Mouse (Mus musculus) CH12.LX (cell line): Measurements from ENCODE around the gene Stk10. TPM values are rescaled to one million over a fixed set of nuclear protein-coding genes. Genes with fewer than 3 reads are reported as not detected.

Source experiments
- DNase-seq: peaks from one replicate; pipeline ENCODE4 v3.0.0-alpha.2; 2013; ENCODE audit errors: extremely low read depth
- H3K27ac ChIP-seq: 2 replicates; pipeline ENCODE4 v1.5.1; 2012; ENCODE audit warnings: low read depth, mild to moderate bottlenecking, control low read depth, moderate library complexity; ENCODE audit not compliant: insufficient read depth
- H3K27me3 ChIP-seq: replicated peaks from 2 replicates; pipeline ENCODE3; 2012; ENCODE audit warnings: inconsistent platforms
- H3K36me3 ChIP-seq, 2 experiments: replicated peaks in 1 of 2; 2 replicates each; pipeline versions ENCODE3 to v1.6.1; 2012; ENCODE audit warnings: inconsistent platforms in 1 of 2, low read length in 1 of 2, mild to moderate bottlenecking in 1 of 2, mixed read lengths in 1 of 2, moderate library complexity in 1 of 2; ENCODE audit not compliant: control insufficient read depth in 1 of 2, insufficient read depth in 1 of 2
- H3K4me1 ChIP-seq, 2 experiments: 2 replicates each; pipeline ENCODE4 v1.6.1; 2012; ENCODE audit warnings: inconsistent platforms in 1 of 2, moderate library complexity in 1 of 2; ENCODE audit not compliant: insufficient read depth in 2 of 2, control insufficient read depth in 1 of 2
- H3K4me2 ChIP-seq: 2 replicates; pipeline ENCODE4 v1.6.1; 2012; ENCODE audit warnings: low read depth, mild to moderate bottlenecking, control low read depth; ENCODE audit not compliant: poor library complexity, insufficient read depth, severe bottlenecking
- H3K4me3 ChIP-seq, 3 experiments: fragments of 150-350 bp in 1 of 3; sonication (generic) in 1 of 3; replicated peaks in 1 of 3; 2 replicates each; pipeline versions ENCODE3 to v1.5.1; 2011 to 2012; ENCODE audit warnings: low read depth in 2 of 3, low read length in 2 of 3, mild to moderate bottlenecking in 2 of 3, moderate library complexity in 2 of 3, control low read depth in 1 of 3, improper control_type of control experiment in 1 of 3, inconsistent platforms in 1 of 3, mixed read lengths in 1 of 3; ENCODE audit not compliant: poor library complexity in 1 of 3
- H3K79me2 ChIP-seq: replicated peaks from 2 replicates; pipeline ENCODE4 v1.6.1; 2012; ENCODE audit warnings: mild to moderate bottlenecking, moderate library complexity; ENCODE audit not compliant: control insufficient read depth, poor library complexity, insufficient read depth, severe bottlenecking; ENCODE audit errors: extremely low read depth
- H3K9ac ChIP-seq: 2 replicates; pipeline ENCODE4 v1.6.1; 2012; ENCODE audit warnings: low read depth, mild to moderate bottlenecking, control low read depth, moderate library complexity; ENCODE audit not compliant: insufficient read depth
- H3K9me3 ChIP-seq: replicated peaks from 2 replicates; pipeline ENCODE3; 2012; ENCODE audit warnings: low read length, inconsistent platforms, mixed read lengths
- BHLHE40 ChIP-seq: IDR thresholded peaks from 2 replicates; pipeline ENCODE4 v1.6.1; 2011; ENCODE audit warnings: mild to moderate bottlenecking, low read depth, low read length, improper control_type of control experiment
- CHD2 ChIP-seq: IDR thresholded peaks from 2 replicates; pipeline ENCODE4 v1.6.1; 2011; ENCODE audit warnings: low read length, improper control_type of control experiment
- E2F4 ChIP-seq: IDR thresholded peaks from 2 replicates; pipeline ENCODE4 v1.6.1; 2011; ENCODE audit warnings: low read depth, low read length, improper control_type of control experiment; ENCODE audit not compliant: insufficient replicate concordance
- ELF1 ChIP-seq: IDR thresholded peaks from 2 replicates; pipeline ENCODE4 v1.6.1; 2014; ENCODE audit warnings: low read depth, mild to moderate bottlenecking, inconsistent platforms, low read length, improper control_type of control experiment
- EP300 ChIP-seq: IDR thresholded peaks from 2 replicates; pipeline ENCODE4 v1.6.1; 2011; ENCODE audit warnings: low read length, improper control_type of control experiment
- ETS1 ChIP-seq: conservative IDR thresholded peaks from 2 replicates; pipeline ENCODE4 v1.6.1; 2012; ENCODE audit warnings: low read depth, mild to moderate bottlenecking, inconsistent platforms, low read length, improper control_type of control experiment, moderate library complexity
- GABPA ChIP-seq: IDR thresholded peaks from 2 replicates; pipeline ENCODE4 v1.6.1; 2012; ENCODE audit warnings: low read depth, low read length, improper control_type of control experiment, inconsistent platforms; ENCODE audit not compliant: insufficient replicate concordance
- JUN ChIP-seq: IDR thresholded peaks from 2 replicates; pipeline ENCODE4 v1.6.1; 2011; ENCODE audit warnings: low read depth, mild to moderate bottlenecking, low read length, improper control_type of control experiment, moderate library complexity; ENCODE audit not compliant: insufficient read depth
- MAZ ChIP-seq: IDR thresholded peaks from 2 replicates; pipeline ENCODE4 v1.6.1; 2012; ENCODE audit warnings: low read depth, mild to moderate bottlenecking, inconsistent platforms, low read length, improper control_type of control experiment, moderate library complexity
- MEF2A ChIP-seq: IDR thresholded peaks from 2 replicates; pipeline ENCODE4 v1.6.1; 2014; ENCODE audit warnings: low read depth, mild to moderate bottlenecking, inconsistent platforms, low read length, improper control_type of control experiment, borderline replicate concordance
- NELFE ChIP-seq: IDR thresholded peaks from 2 replicates; pipeline ENCODE4 v1.6.1; 2011; ENCODE audit warnings: low read depth, low read length, improper control_type of control experiment
- PAX5 ChIP-seq: IDR thresholded peaks from 2 replicates; pipeline ENCODE4 v1.6.1; 2012; ENCODE audit warnings: low read length, inconsistent platforms, mixed read lengths
- POLR2A ChIP-seq: IDR thresholded peaks from 2 replicates; pipeline ENCODE4 v1.6.1; 2011; ENCODE audit warnings: low read depth, mild to moderate bottlenecking, improper control_type of control experiment, low read length
- POLR2AphosphoS2 ChIP-seq: IDR thresholded peaks from 2 replicates; pipeline ENCODE4 v1.6.1; 2011; ENCODE audit warnings: low read depth, low read length, improper control_type of control experiment
- RAD21 ChIP-seq: IDR thresholded peaks from 2 replicates; pipeline ENCODE4 v1.6.1; 2011; ENCODE audit warnings: low read depth, mild to moderate bottlenecking, low read length, improper control_type of control experiment, moderate library complexity
- TCF12 ChIP-seq: IDR thresholded peaks from 2 replicates; pipeline ENCODE4 v1.6.1; 2014; ENCODE audit warnings: low read depth, mild to moderate bottlenecking, inconsistent platforms, low read length, improper control_type of control experiment
- USF1 ChIP-seq: IDR thresholded peaks from 2 replicates; pipeline ENCODE4 v1.6.1; 2014; ENCODE audit warnings: low read depth, mild to moderate bottlenecking, inconsistent platforms, low read length, improper control_type of control experiment
- USF2 ChIP-seq: conservative IDR thresholded peaks from 2 replicates; pipeline ENCODE4 v1.6.1; 2011; ENCODE audit warnings: low read depth, low read length, improper control_type of control experiment
- ZC3H11A ChIP-seq: IDR thresholded peaks from 2 replicates; pipeline ENCODE4 v1.6.1; 2012; ENCODE audit warnings: low read depth, mild to moderate bottlenecking, inconsistent platforms, low read length, improper control_type of control experiment
- ZMIZ1 ChIP-seq: IDR thresholded peaks from 2 replicates; pipeline ENCODE4 v1.6.1; 2012; ENCODE audit warnings: low read depth, mild to moderate bottlenecking, inconsistent platforms, low read length, improper control_type of control experiment
- dilution Hi-C: fragments of 300-500 bp; cut with MboI; formaldehyde crosslinking; loops from 2 replicates; pipeline ENCODE4 v1.14.3; 2020; ENCODE audit warnings: low sequenced_read_pairs; ENCODE audit not compliant: extremely low pct_unique_long_range_greater_than_20kb, extremely low pct_ligation_motif_present
- in situ Hi-C: fragments of 300-500 bp; cut with MboI; formaldehyde crosslinking; loops from 3 replicates; pipeline ENCODE4 v1.14.3; 2019; ENCODE audit warnings: low sequenced_read_pairs, low pct_ligation_motif_present, low pct_unique_long_range_greater_than_20kb, mixed read lengths
- polyA plus RNA-seq: library from polyadenylated mRNA; unstranded; fragments of >175 nt; gene quantifications from 2 replicates; pipeline ENCODE4 v1.2.1, GENCODE M21; 2012; ENCODE audit warnings: low read depth; ENCODE audit not compliant: insufficient read length
- total RNA-seq, 2 experiments: library from RNA; depleted of rRNA; stranded (reverse); fragments of 300-350 nt in 1 of 2; fragments of >200 nt in 1 of 2; gene quantifications; 2 replicates each; pipeline ENCODE4 v1.2.3; 2012 to 2014

The Stk10 gene
- total and polyA plus RNA-seq, 3 experiments: 20.0 to 40.3 (median 23.2) TPM

DNA sequence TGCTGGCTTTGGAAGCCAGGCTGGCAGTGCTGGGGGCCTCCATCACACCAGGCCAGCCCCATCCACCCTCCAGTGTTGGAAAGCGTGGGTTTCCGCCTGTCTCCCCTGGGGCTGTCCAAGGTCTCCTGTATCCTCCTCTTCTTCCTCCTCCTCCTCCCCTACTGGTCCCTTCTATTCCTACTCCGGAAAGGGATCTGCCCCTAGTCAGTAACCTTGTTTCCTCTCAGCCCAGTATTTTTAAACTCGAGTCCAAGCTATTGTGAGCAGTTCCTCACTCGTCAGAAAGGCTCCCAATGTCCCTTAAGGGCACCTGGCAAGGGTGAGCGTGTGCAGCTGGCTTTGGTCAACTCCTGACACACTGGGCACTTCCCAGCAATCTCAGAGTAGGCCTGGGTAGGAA lies 5.3 kb downstream of the Stk10 start:
- in situ Hi-C loops: loop anchor here (5.0 to 10.0 kb wide), 2 partner anchors 54 to 166 kb away; no protein-coding TSS in a partner anchor
- peaks cover 38 to 94% of the 10 kb centered on the region in 2 experiments for H3K4me1 ChIP-seq
- H3K4me3 ChIP-seq: no peak overlapping the region
- no peaks in the 10 kb centered on the region for H3K79me2 ChIP-seq
- no peaks in the 10 kb centered on the region for H3K9me3 ChIP-seq
- no peak for TF ChIP-seq MEF2A
- no peak for TF ChIP-seq RAD21
- TF ChIP-seq E2F4: no peak
- no peak for TF ChIP-seq POLR2AphosphoS2
- no peak overlapping the region for H3K27ac ChIP-seq
- H3K27me3 ChIP-seq: no peaks in the 10 kb centered on the region
- no peak for DNase-seq
- H3K4me2 ChIP-seq: no peak overlapping the region
- peaks cover 0 to 32% of the 10 kb centered on the region in 2 experiments for H3K36me3 ChIP-seq
- dilution Hi-C loops: no loop called here
- H3K9ac ChIP-seq: no peak overlapping the region

DNA sequence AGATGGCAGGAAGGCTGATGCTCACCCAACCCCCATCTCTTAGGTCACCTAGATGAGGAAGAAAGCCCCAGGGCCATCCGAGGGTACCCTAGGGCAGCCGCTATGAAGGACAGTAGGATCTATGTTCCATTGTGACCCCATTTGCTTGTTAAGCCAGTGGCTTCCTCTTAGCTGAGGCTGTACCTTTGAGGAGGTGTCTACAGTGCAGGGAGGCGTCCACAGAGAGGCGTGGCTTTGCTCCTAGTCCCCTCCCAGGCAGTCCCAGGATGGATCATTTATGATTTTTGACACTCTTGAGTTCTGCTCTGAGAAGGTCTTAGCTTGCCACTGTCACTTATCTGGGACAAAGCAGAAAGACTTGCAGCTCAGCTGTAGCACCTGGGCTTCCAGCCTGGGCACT lies 5.7 kb downstream of the Stk10 start:
- in situ Hi-C loops: loop anchor here (5.0 to 10.0 kb wide), 2 partner anchors 53 to 166 kb away; no protein-coding TSS in a partner anchor
- peaks cover 41 to 98% of the 10 kb centered on the region in 2 experiments for H3K4me1 ChIP-seq
- H3K27me3 ChIP-seq: no peaks in the 10 kb centered on the region
- H3K9ac ChIP-seq: no peak overlapping the region
- no peak overlapping the region for H3K4me3 ChIP-seq
- H3K4me2 ChIP-seq: no peak overlapping the region
- H3K9me3 ChIP-seq: no peaks in the 10 kb centered on the region
- dilution Hi-C loops: no loop called here
- no peak for DNase-seq
- TF ChIP-seq NELFE: no peak
- TF ChIP-seq USF1: no peak
- TF ChIP-seq POLR2A: no peak
- TF ChIP-seq ZC3H11A: no peak
- no peak for TF ChIP-seq BHLHE40
- TF ChIP-seq GABPA: no peak
- TF ChIP-seq POLR2AphosphoS2: no peak
- TF ChIP-seq ZMIZ1: no peak
- no peak for TF ChIP-seq CHD2
- TF ChIP-seq PAX5: no peak
- no peak for TF ChIP-seq MAZ
- TF ChIP-seq JUN: no peak
- no peak for TF ChIP-seq USF2
- TF ChIP-seq ELF1: no peak
- TF ChIP-seq E2F4: no peak
- TF ChIP-seq TCF12: no peak
- TF ChIP-seq EP300: no peak
- TF ChIP-seq ETS1: no peak
- H3K27ac ChIP-seq: no peak overlapping the region
- peaks cover 0 to 34% of the 10 kb centered on the region in 2 experiments for H3K36me3 ChIP-seq
- H3K79me2 ChIP-seq: no peaks in the 10 kb centered on the region
